Mouse (Mus musculus) intestine, postnatal 0 days (tissue): Measurements from ENCODE around the gene Csf2rb. TPM values are rescaled to one million over a fixed set of nuclear protein-coding genes. Genes with fewer than 3 reads are reported as not detected.
"Not testable (repeated sequence)": the region's sequence is repeated elsewhere in the genome, so short reads cannot be mapped to it uniquely, and the experiment has no call there.

Source experiments
- ATAC-seq: fragments of 200-750 bp; cut with Nextera tagmentation; 2 replicates; pipeline ENCODE4 v1.8.0; 2017; ENCODE audit warnings: mild to moderate bottlenecking, moderate TSS enrichment, moderate library complexity
- H3K27ac ChIP-seq: fragments of 300-500 bp; sonication (generic); 2 replicates; pipeline ENCODE4 v1.5.1; 2014; ENCODE audit warnings: mild to moderate bottlenecking, low read depth, low read length, moderate library complexity
- H3K27me3 ChIP-seq: fragments of 300-500 bp; sonication (generic); replicated peaks from 2 replicates; pipeline ENCODE4 v1.6.1; 2014; ENCODE audit warnings: low read length, mixed read lengths; ENCODE audit not compliant: control insufficient read depth, insufficient read depth
- H3K36me3 ChIP-seq: fragments of 300-500 bp; sonication (generic); 2 replicates; pipeline ENCODE4 v1.6.1; 2014; ENCODE audit warnings: mild to moderate bottlenecking, moderate library complexity; ENCODE audit not compliant: control insufficient read depth, insufficient read depth
- H3K4me1 ChIP-seq: fragments of 300-500 bp; sonication (generic); replicated peaks from 2 replicates; pipeline ENCODE4 v1.6.1; 2014; ENCODE audit warnings: antibody characterized with exemption, low read length, mixed read lengths; ENCODE audit not compliant: control insufficient read depth, insufficient read depth
- H3K4me2 ChIP-seq: fragments of 300-500 bp; sonication (generic); replicated peaks from 2 replicates; pipeline ENCODE4 v1.6.1; 2014; ENCODE audit warnings: low read depth, mild to moderate bottlenecking, moderate library complexity
- H3K4me3 ChIP-seq: fragments of 300-500 bp; sonication (generic); 2 replicates; pipeline ENCODE4 v1.5.1; 2014; ENCODE audit warnings: low read depth, low read length
- H3K9ac ChIP-seq: fragments of 300-500 bp; sonication (generic); 2 replicates; pipeline ENCODE4 v1.6.1; 2014; ENCODE audit warnings: mild to moderate bottlenecking, low read depth, low read length
- H3K9me3 ChIP-seq: fragments of 300-500 bp; sonication (generic); 2 replicates; pipeline ENCODE4 v1.6.1; 2016; ENCODE audit warnings: mixed run types; ENCODE audit not compliant: control insufficient read depth
- CTCF ChIP-seq: sonication (generic); IDR thresholded peaks from 2 replicates; pipeline ENCODE4 v1.5.1; 2016; ENCODE audit warnings: low read depth, mild to moderate bottlenecking, control low read depth, antibody characterized with exemption, moderate library complexity
- WGBS: fragments of 180-500 bp; shearing (Covaris S2); extraction: QIAGEN DNeasy Blood & Tissue Kit; methylation state at CpG from one replicate; pipeline ENCODE4 v1.1.7; 2014; 5-methylcytosine and 5-hydroxymethylcytosine counted together
- polyA plus RNA-seq: library from polyadenylated mRNA; unstranded; fragments of >200 nt; fragmentation: Nextera tagmentation; extraction: Ambion mirVana; gene quantifications from 2 replicates; pipeline ENCODE4 v1.2.1, GENCODE M21; 2015

Csf2rb gene
- polyA plus RNA-seq, 1 experiment from 2014 or later: 1.6 TPM

GRCm38 (mm10) chr15:78310971-78311370 is 14.6 kb upstream of the Csf2rb start:
- TF ChIP-seq CTCF: no peak
- H3K4me3 ChIP-seq: no peak overlapping the region
- 66% methylated on average over 4 of the region's 4 CpGs for WGBS

GRCm38 (mm10) chr15:78312421-78313233 is 12.9 kb upstream of the Csf2rb start:
- not testable (repeated sequence) for H3K27ac ChIP-seq, H3K4me1 ChIP-seq, H3K27me3 ChIP-seq, H3K4me3 ChIP-seq, H3K36me3 ChIP-seq, H3K9me3 ChIP-seq, ATAC-seq, H3K9ac ChIP-seq, H3K4me2 ChIP-seq
- WGBS: 63% methylated on average over 4 of the region's 4 CpGs

More at GRCm38 (mm10) chr15:78310971-78311370, 14.6 kb upstream of the Csf2rb start:
- no peaks in the 10 kb centered on the region for H3K36me3 ChIP-seq
- no peaks in the 10 kb centered on the region for H3K9me3 ChIP-seq
- H3K4me1 ChIP-seq: no peaks in the 10 kb centered on the region
- H3K27ac ChIP-seq: no peak overlapping the region
- no peak for ATAC-seq
- no peak overlapping the region for H3K4me2 ChIP-seq
- H3K9ac ChIP-seq: no peak overlapping the region
- no peaks in the 10 kb centered on the region for H3K27me3 ChIP-seq

DNA sequence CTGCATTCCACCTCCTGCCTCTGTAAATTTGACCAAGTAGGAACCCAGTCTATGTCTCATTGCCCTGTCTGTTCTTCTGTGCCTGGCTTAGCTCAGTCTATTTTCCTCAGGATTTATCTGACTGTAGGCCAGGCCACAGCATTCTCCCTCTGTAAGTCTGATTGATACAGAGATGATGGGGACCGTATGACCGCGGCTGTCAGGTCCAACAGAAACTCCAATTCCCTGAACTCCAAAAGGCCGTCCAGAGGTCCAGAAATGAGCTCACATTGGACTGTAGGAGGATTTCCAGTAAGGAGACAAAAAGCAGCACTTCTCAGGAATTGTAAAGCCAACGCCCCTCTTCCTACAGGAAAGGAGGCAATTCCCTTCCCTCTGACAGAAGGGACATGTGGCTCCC is 11.9 kb upstream of the Csf2rb start:
- not testable (repeated sequence) for H3K9ac ChIP-seq, H3K4me3 ChIP-seq, H3K9me3 ChIP-seq, H3K27ac ChIP-seq, H3K36me3 ChIP-seq, H3K4me1 ChIP-seq, ATAC-seq, H3K4me2 ChIP-seq, H3K27me3 ChIP-seq
- 82% methylated on average over 5 of the region's 5 CpGs for WGBS

- not testable (repeated sequence) for H3K36me3 ChIP-seq, H3K4me3 ChIP-seq, ATAC-seq
Measured at GRCm38 (mm10) chr15:78318338-78319171, 7.0 kb upstream of the Csf2rb start.

DNA sequence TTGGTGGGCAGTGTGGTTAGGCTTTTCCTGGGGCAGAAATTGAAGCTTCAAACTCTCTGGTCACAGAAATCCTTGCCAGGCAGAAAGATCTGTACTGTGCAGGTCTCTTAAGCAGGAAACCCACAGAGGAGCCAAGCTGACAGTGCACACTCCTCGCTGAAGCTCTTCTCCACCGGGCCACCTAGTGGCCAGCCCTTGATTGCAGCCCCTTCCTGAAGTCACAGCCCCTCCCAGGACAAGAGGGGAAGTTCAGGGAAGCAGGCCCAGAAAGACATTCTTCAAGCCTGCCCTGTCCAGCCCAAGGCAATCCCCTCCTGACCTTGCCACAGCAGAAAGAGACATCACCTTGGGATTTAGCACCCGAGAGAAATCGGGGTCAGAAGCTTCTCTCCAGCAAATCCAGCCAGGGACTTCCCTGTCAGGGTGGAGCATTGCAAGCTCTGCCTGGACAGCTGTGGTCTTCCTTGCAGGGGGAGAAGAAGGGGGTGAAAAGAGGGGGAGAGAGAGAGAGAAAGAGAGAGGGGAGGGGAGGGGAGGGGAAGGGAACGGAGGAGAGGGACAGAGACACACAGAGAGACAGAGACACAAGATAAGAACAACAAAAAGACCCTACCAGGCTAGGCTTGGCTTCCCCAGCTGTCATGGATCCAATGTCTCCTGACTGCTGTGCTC is 4.6 kb upstream of the Csf2rb start:
- Histone ChIP-seq H3K9ac (no peak overlapping the region), H3K36me3 (no peaks in the 10 kb centered on the region), H3K9me3 (no peaks in the 10 kb centered on the region), H3K27ac (no peak overlapping the region), H3K27me3 (no peaks in the 10 kb centered on the region), H3K4me3 (no peak overlapping the region), H3K4me1 (no peaks in the 10 kb centered on the region), H3K4me2 (no peak overlapping the region)
- WGBS: 19% methylated on average over 5 of the region's 5 CpGs
- 0 out of 2 replicates have a peak, but pooled peaks have one; percentile 36 for ATAC-seq
- peak; percentile 89 for TF ChIP-seq CTCF

More at GRCm38 (mm10) chr15:78318338-78319171, 7.0 kb upstream of the Csf2rb start:
- H3K4me1 ChIP-seq, H3K27me3 ChIP-seq, H3K27ac ChIP-seq, H3K9me3 ChIP-seq, H3K9ac ChIP-seq, H3K4me2 ChIP-seq: not testable (repeated sequence)
- WGBS: 65% methylated on average over 2 of the region's 2 CpGs

DNA sequence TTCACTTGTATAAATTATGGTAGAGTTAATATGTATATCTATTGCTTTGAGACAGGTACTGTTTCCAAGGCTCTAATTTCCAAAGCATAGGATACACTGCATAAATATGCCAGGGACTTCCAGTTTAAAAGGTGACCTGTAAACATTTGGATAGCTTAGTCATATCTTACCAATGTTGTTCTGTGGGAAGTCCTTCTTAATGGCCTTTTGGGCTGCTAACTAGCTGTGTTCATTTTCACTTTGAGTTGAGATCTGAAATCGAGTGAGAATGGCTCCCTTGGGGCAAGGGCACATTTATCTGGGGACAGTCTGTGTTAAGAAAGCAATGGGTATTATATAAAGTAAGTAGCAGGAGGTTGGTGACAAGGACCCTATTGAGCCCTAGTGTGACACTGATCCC is 2.2 kb upstream of the Csf2rb start:
- Histone ChIP-seq H3K4me2 (no peak overlapping the region), H3K27ac (no peak overlapping the region), H3K36me3 (no peaks in the 10 kb centered on the region), H3K4me1 (no peaks in the 10 kb centered on the region), H3K27me3 (no peaks in the 10 kb centered on the region), H3K9ac (no peak overlapping the region), H3K4me3 (no peak overlapping the region), H3K9me3 (no peaks in the 10 kb centered on the region)
- WGBS: 65% methylated on average over 1 of the region's 1 CpGs
- no peak for TF ChIP-seq CTCF
- no peak for ATAC-seq
